Comparison of ENCODE assay signal across 13 mouse cellular contexts in genomic region chr5:47711553-47711952, GRCm38 (mm10).
"Had no signal": no experiment of that assay in that cellular context is flagged by ENCODE, and none has a peak within 500 bp of the region (broad histone marks: within the 10 kb centered on the region; RNA-seq: fewer than 3 reads in every experiment).

No protein-coding gene starts in this region.

- H3K4me1 ChIP-seq: limb, embryonic 15.5 days; liver, embryonic 12.5 days; liver, embryonic 15.5 days; lung, embryonic 15.5 days had no signal

- H3K9me3 ChIP-seq: limb, embryonic 15.5 days; liver, embryonic 12.5 days; liver, embryonic 15.5 days; lung, embryonic 15.5 days had no signal

- H3K4me3 ChIP-seq: limb, embryonic 15.5 days; liver, embryonic 12.5 days; liver, embryonic 15.5 days; lung, embryonic 15.5 days had no signal

- DNase-seq: kidney, adult 2 months; left cerebral cortex, postnatal 4 days; lung, adult 18-20 months; lung, postnatal 10 days; lung, postnatal 4 days; midbrain, embryonic 14.5 days; thymus, adult 18-20 months; thymus, postnatal 36 days had no signal

- H3K27me3 ChIP-seq: limb, embryonic 15.5 days; liver, embryonic 12.5 days; liver, embryonic 15.5 days; lung, embryonic 15.5 days had no signal

- ATAC-seq: liver, embryonic 12.5 days had no signal

- H3K36me3 ChIP-seq: limb, embryonic 15.5 days; liver, embryonic 12.5 days; liver, embryonic 15.5 days; lung, embryonic 15.5 days had no signal

- H3K27ac ChIP-seq: kidney, postnatal 0 days; limb, embryonic 15.5 days; liver, embryonic 12.5 days; liver, embryonic 15.5 days; lung, embryonic 15.5 days had no signal
